Mouse (Mus musculus) ES-CJ7 (cell line): ENCODE results near the gene Usp18.
A peak's percentile ranks its signal among the peaks of the same experiment; 100 is the strongest.

ENCODE experiments used
- DNase-seq: peaks from one replicate; pipeline ENCODE4 v3.0.0; 2011; ENCODE audit warnings: low read depth, low spot score

Usp18 gene

DNA sequence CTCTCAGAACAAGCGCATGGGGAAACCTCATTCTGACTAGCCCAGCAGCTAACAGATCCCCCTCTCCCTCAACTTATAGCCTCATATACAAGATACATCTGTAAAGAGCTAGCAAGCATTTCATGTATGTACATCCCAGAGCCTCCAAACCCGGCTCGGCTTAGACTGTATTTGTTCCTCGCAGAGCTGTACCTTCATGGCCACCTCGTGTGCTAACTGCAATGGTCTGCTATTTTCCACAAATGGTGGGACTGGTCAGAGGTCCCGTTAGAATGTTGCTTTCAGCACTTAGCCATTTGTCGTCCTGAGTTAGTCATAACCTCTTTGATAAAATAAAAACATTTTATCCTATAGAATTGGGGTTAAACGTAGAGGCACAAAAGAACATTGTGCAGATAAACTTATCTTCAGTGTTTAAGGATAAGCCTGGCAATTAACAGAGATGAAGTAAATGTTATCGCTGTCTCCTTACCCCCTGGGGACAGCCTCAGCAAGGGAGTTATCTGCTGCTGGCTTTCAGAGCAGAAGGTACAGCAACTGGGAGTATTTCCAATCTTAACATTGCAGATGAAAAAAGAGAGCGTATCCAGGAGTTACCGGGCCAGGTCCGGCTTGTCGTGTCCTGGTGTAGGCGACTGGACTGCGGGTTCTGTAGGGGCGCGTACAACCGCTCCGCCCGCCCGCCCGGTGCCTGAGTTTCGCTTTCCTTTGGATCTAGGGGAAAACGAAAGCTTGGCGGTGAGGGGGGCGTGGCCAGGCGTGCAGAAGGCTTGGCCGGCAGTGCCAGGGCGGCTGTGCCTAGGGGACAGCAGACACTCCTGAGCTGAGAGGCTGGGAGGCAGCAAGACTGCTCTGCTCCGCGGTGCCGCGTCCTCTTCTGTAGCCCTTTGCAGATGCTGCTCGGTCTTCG is at the start of gene Usp18:
Gene Usp18 (plus strand): TSS at position 780 of the 910 bp plus-strand sequence.
- peak; percentile 50 for DNase-seq

DNA sequence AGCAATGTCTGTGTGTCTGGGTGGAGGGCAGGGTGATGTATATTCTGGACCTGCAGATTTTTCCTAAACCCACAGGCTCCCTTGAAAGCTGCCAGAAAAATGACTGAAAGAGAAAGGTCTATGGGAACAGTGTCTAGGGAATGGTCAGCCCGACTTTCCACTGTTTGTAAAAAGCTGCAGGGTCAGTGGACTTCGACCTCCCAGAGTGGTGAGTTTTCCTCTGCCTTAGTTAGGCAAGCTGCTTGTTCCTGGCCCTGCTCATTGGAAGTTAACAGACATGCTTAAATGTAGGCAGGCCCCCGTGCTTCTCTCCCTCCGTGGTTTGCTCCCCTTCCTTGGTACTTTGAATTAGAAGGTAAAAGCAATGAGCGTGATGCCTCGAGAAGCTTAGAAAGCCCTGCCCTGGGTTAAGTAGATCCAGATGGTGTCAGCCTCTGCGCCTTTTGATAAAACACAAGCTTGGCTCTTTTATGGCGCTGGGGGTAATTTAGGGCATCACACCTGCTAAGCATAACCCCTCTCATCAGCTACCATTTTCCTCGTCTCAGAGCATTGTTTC is 47.8 kb upstream of the Usp18 start:
- DNase-seq, result no peak

DNA sequence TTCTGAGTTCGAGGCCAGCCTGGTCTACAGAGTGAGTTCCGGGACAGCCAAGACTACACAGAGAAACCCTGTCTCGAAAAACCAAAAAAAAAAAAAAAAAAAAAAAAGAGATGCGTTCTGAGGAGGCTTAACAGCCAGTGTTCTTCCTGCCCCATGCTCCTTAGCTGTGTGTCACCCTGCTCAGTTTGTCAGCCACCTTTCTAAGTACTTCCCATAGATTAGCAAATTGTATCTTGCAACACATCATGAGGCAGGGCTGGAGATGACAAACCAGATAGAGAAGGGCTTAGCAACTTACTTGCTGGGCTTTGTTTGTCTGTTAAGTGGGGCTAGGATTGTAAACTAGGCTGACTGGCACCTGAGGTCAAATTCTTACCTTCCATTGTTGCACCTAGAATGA is 45.2 kb upstream of the Usp18 start:
- DNase-seq, result no peak

DNA sequence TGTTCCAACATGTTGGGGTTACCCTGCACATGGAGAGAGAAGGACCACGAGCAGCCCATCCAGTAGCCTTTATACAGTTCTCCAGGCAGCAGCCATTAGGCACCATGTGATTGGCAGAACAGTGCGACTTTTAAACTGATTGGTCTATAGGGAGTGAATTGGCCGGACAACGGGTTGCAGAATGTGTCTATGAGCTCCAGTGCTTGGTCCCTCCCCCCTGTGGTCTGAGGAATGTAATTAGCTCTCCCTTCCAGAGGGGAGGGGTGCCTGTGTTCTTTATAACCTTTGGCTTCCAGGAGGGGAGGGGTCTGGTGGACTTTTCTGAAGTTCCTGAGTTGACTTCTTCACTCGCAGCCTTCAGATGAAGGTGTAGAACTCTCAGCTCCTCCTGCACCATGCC is 43.7 kb upstream of the Usp18 start:
- peak; percentile 38 for DNase-seq

DNA sequence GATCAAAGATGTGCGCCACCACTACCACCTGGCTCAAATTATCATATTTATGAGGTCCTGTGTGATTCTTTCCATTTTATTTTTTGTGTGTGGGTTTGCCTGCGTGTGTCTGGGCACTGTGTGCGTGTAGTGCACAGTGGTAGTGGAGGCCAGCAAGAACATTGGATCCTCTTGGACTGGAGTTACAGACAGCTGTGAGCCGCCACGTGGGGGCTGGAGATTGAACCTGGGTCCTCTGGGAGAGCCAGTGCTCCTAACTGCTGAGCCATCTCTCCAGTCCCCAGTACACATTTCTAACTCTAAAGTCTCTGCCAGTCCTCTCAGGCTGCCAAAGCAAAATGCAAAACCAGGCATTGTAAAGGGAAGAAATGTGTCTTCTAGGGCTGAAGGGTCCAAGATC is 39.2 kb upstream of the Usp18 start:
- no peak for DNase-seq

DNA sequence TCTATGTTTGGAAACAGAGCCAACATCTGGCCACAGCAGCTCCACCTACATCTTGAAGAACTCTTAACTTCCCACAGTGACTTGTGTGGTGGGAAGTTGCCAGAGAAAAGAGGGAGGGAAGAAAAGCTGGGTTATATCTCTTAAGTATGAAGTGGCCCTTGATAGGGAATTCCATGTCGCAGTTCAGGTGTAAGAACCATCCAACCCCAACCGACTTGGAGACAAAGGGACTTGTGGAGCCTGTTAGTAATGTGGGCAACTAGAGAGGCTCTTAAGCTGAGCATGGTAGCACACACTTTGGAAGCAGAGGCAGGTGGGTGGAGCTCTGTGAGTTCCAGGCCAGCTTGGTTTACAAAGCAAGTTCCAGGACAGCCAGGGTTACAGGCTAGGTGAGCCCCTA is 36.1 kb upstream of the Usp18 start:
- DNase-seq, result no peak

DNA sequence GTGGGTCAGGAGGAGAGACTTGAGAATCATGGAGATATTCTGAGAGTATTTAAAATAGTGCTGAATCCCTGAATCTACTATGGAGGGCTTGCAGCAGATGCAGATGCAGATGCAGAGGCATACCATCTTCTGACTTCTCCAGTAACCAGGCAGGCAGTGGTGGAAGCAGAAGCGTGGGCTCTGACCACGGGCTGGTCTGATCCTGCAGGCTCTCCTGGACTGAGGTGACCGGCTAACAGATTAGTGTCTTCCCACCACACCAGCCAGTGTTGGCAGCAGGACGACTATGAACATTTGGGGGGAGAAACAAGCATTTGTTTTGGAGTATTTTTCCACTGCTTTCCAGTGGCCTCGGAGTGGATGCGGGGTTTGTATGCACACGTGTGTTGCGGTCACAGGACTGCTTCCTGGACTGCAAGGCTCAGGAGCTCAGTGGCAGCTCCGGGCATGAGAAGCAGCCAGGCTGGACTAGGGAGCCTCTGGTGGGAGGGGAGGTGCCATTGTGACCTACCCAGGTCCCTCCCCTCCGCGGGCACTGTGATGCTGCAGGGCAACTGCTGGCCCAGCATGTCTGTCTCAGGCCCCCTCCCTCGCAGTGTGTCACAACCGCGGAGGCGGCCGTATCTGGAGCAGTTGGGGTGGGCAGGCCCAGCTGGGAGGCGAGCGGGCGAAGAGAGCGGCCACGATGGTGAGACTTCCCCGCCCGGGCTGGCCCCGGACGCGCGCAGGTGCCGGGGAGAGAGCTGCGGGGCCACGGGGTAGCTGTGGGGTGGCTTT is 35.4 kb upstream of the Usp18 start, which contains the start of gene Tuba8:
Gene Tuba8 (plus strand): TSS at position 548 of the 777 bp plus-strand sequence.
- no peak for DNase-seq

DNA sequence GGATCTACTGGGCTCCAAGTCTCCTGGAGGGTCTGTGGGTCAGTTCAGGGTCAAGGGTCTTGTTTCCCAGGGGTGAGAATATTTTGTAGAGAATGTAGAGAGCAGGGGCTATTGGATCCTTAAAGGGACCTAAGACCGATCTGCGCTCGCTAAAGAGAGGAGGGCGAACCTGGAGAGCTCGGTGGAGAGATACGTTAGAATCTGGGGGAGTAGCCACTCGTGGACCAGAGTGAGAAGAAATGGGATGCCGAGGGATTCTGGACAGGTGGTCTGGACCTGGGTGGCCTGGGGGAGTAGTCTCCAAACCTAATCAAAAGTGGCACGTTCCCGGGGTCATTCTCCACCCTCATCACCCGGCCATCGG is 34.8 kb upstream of the Usp18 start:
- no peak for DNase-seq

DNA sequence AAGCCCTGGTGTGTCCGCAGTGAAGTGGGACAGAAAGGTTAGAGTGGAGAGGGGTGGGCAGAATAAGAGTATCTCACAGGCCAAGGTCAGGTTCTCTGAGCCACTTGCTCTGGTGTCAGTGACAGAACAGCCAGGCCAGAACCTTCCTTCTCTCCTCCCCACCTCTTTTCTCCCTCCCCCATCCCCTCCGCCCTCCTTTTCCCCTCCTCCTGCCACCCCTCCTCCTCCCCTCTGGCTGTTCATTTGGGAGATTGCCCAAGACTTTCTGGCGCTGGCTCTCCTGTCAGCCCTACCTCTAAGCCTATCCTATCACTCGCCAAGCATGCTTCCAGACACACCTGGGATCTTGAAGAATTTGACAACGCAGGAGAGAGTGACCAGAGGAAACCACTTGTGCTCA is 34.0 kb upstream of the Usp18 start:
- DNase-seq, result peak; percentile 23

DNA sequence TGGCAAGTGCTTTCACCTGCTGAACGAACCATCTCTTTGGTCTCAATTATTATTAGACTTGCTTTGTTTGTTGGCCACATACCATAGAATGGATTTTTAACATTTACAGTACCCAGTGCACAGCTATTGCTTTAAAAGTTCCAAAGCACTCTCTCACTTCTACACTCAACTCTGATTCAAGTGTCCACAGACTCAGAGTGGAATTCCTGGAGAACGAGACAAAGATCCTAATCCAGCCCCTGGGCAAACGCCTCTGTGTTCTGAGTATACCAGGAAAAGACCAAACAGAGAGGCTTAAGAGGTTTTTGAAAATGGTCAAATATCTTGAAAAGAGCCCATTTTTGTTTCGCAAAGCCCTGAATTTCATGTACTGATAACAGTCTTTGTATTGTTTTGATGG is 32.7 kb upstream of the Usp18 start:
- DNase-seq, result no peak

DNA sequence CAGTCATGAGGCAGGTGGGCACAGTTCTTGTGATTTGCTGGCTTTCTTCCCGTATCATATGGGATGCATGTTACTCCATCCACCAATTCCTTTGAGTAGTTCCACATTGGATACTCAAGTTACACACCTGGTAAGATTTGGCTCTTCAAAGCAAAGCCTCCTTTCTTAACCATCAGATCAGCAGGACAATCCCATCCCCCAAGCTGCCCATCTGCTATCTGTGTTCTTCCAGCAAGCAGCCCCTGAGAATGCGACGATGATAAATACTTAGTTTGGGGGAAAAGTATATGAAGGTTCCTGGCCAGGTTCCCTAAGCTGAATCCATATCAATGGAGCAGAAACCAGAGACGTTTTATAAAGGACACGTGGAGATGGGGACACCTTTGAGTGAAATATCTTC is 31.5 kb upstream of the Usp18 start:
- no peak for DNase-seq

DNA sequence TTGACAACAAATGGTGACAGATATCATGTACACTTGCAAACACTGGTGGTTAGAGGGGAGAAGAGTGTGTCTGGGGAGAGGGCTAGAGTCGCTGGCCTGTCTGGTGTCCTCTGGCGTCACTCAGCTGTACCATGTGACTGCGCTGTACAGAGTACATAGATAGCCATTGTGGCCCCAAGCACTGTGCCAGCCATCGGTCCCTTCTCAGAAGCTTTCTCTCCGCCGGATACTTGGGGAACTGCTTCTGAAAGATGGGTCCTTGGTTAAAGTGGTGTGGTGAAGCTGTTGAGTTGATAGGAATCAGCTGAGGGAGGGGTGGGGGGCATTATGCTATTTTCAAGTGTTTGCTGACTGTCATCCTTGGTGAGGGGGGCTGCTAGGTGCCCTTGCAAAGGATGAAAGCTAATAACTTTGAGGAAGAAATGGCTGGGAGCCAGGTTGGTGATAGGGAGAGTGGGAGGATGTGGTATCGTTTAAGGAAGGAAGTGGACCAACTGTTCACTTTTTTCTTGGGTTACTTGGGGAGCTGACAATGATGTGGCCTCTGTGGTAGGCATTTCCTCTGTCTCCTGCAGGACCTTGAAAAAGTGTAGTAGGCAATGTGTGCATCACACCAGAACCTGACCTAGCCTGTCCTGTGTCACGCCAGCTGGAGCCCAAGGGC is 30.9 kb upstream of the Usp18 start:
- DNase-seq, result no peak

DNA sequence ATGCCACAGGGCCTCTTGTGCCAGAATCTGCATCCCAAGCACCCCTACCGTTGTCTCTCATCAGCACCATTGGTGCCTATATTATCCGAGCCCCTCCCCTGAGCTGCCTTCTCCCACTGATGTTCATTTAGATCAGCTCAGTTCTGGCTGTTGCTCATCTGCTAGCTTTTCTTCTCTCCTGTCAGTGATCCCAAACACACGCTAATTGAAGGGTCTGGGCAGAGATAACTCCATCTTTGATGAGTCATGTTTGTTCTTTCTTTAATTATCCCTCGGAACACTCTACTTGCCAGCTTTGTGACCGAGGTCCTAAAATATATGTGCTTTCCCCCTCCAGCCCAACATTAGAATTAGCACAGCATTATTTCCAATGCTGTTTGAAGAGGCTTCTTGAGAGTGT is 30.4 kb upstream of the Usp18 start:
- no peak for DNase-seq

DNA sequence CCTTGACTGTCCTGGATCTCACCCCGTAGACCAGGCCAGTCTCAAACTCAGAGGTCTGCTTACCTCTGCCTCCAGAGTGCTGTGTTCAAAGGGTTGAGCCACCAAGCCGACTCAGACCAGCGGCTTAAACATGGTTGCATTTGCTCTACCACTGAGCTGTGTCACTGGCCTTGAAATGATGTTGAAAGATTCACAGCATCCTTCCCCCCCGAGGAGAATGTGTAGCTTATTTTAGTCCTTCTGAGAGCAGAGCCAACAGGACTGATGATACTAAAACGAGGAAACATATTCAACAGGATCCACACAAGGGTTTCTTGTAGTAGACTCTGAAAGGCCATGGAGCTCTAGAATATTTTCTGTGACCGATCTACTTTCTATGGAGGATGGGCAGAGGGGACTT is 29.8 kb upstream of the Usp18 start:
- DNase-seq, result no peak

DNA sequence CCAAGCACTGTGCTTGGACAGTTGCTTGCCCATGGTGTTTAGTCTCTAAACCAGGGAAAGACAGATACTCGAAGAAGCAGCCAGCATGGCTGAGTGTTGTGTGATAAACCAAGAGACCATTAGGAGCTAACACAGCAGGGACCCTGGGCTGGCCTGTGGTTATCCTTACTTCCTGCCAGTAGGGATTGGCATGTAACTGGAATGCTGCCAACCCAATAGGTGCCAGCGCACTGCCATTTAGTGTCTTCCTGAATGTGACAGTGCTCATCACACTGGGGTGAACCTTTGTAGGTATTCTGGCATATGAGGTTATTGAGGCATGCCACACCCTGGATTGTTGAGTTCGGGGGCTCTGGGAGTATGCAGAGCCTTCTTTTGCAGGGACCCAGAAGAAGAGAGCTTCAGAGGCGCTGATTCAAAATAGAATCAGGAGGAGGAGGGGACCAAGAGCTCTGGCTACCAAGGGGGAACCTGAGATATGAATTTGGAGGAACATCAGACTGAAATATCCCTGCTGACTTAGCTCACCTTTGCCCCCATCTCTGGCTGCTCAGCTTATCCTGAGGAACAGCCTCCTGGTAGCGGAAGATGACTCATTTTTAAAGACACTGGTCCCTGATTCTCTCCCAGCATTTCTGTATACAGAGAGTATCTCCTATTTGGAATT is 29.0 kb upstream of the Usp18 start:
- DNase-seq, result no peak

DNA sequence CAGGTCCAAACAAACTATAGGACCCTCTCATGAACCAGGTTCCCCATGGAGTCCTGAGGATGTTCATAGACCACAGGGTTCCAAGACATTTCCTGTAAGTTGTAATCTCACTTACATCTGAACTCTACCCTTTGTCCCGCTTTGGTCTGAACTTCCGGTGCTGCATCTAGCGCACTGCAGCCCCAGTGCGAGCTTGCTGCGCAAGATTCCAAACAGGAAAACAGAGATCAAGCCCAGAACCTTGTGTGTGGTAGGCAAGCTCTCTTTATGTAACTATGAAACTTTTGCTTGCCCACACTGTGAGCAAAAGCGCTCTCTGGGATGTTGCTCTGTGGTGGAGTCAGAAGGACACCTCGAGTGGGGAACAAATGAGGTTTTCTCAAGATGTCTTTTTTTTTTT is 27.7 kb upstream of the Usp18 start:
- no peak for DNase-seq

DNA sequence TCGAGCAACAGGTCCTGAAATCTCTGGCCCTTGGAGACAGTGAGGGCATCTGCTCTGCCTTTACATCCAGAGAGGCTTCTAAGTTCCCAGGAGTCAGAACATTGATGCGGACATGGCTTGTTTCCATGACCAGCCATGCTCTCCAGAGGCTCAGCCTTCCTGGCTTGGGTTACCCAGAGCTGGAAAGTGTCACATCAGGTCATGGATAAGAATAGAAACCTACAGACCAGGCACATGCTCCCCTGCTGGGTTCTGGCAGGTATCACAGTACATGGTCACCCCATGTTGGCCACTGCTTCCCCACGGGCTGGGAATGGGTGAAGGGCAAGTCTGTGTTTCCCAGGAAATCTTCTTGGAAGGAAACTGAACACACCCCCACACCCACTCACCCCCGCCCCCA is 26.3 kb upstream of the Usp18 start:
- no peak for DNase-seq

DNA sequence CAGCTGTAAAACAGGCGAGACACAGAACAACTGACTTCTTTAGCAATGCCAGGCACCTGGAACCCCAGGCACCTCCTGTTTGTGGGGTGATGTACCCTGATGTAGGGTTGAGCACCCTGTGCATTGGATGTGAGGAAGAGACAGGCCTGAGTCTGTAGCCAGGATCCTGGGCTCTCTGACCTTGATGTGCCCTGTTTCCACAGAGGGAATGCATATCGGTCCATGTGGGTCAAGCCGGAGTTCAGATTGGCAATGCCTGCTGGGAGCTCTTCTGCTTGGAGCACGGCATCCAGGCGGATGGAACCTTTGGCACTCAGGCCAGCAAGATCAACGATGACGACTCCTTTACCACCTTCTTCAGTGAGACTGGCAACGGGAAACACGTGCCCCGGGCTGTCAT is 25.5 kb upstream of the Usp18 start:
- DNase-seq, result no peak

DNA sequence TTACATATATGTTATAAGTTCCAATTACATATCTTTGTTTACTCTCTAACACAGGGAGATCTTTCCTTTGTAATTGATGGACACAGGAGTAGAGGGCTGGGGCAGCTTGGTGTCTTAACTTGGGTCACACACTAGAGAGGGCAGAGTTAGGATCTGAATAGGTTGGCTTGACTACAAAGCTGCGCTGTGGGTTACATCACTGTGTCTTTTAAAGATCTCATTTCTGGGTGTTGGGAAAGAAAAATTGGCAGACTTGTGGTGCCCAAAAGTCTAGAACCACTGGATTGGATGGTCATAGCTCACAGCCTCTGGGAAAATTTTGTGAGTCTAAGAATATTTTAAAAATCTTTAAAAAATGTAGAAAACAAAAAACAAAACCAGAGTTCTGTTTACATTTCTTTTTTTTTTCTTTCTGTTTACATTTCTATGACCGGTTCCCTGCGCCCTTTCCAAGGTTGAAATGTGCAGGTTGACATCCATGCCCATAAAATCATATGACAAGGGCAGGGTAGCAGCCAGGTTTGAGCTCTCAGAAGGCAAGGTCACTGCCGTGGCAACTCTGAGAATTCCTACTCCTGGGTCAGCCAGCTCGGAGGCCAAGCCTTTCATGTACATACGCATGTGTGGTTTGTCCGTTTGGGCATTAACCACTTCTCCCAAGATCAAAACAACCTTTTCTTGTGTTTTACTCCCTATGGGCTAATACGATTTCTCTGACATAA is 23.7 kb upstream of the Usp18 start:
- DNase-seq, result no peak

DNA sequence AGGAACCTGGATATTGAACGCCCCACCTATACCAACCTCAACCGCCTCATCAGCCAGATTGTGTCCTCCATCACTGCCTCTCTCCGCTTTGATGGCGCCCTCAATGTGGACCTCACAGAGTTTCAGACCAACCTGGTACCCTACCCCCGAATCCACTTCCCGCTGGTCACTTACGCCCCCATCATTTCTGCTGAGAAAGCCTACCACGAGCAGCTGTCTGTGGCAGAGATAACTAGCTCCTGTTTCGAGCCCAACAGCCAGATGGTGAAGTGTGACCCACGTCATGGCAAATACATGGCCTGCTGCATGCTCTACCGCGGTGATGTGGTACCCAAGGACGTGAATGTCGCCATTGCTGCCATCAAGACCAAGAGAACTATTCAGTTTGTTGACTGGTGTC is 22.7 kb upstream of the Usp18 start:
- no peak for DNase-seq

DNA sequence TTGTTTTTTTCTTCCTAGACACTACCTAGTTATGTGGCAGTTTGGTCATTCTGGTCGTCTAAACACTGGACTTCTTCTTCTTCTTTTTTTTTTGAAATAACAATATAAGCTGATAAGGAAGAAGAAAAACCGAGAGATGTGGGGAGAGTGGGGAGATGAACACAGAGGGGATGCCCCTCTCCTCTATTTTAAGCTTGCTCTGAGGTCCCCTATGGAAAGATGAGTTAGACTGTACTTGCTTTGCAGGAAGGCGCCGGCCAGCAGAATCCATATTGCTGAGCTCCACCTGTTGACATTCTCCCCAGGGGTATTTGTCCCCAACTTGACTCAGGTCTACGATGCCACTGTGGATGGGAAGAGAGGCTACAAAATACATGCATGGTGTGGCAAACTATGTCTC is 21.6 kb upstream of the Usp18 start:
- no peak for DNase-seq
